Mouse (Mus musculus): Measurements from ENCODE around the gene Ksr1. TPM values are rescaled to one million over a fixed set of nuclear protein-coding genes. Genes with fewer than 3 reads are reported as not detected.

Ksr1 gene
- polyA plus RNA-seq, 1 experiment from 2014 or later, result 6.0 TPM

GRCm38 (mm10) chr11:78978176-78979019 lies 167.8 kb downstream of the Ksr1 start:
- H3K4me3 ChIP-seq (ENCODE audit: low read depth, low read length), result no peak overlapping the region
- H3K9me3 ChIP-seq (ENCODE audit: control insufficient read depth, low read length), result no peaks in the 10 kb centered on the region
- H3K9ac ChIP-seq (ENCODE audit: low read length), result no peak overlapping the region
- DNase-seq (ENCODE audit: low spot score), result no peak
- no peaks in the 10 kb centered on the region for H3K36me3 ChIP-seq (ENCODE audit: control insufficient read depth, insufficient read depth, low read length)
- H3K27ac ChIP-seq (ENCODE audit: low read depth), result no peak overlapping the region
- ATAC-seq (replicated peaks; ENCODE audit: low FRiP score, low TSS enrichment, low read depth), result no peak
- H3K4me1 ChIP-seq (replicated peaks; ENCODE audit: control insufficient read depth, insufficient read depth, low read length), result peaks cover 1% of the 10 kb centered on the region; the same call in 1 of the 2 replicates
- H3K27me3 ChIP-seq (replicated peaks; ENCODE audit: control insufficient read depth, insufficient read depth, low read length), result no peaks in the 10 kb centered on the region
- no peak overlapping the region for H3K4me2 ChIP-seq (ENCODE audit: low read length)
- WGBS, result 84% methylated on average over 12 of the region's 12 CpGs

- 79% methylated on average over 8 of the region's 8 CpGs for WGBS
- H3K27me3 ChIP-seq (replicated peaks; ENCODE audit: control insufficient read depth, insufficient read depth, low read length), result no peaks in the 10 kb centered on the region
- no peaks in the 10 kb centered on the region for H3K36me3 ChIP-seq (ENCODE audit: control insufficient read depth, insufficient read depth, low read length)
- H3K9ac ChIP-seq (ENCODE audit: low read length), result no peak overlapping the region
- no peak overlapping the region for H3K4me3 ChIP-seq (ENCODE audit: low read depth, low read length)
- H3K4me2 ChIP-seq (ENCODE audit: low read length), result no peak overlapping the region
- H3K9me3 ChIP-seq (ENCODE audit: control insufficient read depth, low read length), result no peaks in the 10 kb centered on the region
- H3K4me1 ChIP-seq (replicated peaks; ENCODE audit: control insufficient read depth, insufficient read depth, low read length), result peaks cover 8% of the 10 kb centered on the region; the same call in 1 of the 2 replicates
- no peak overlapping the region for H3K27ac ChIP-seq (ENCODE audit: low read depth)
- ATAC-seq (replicated peaks; ENCODE audit: low FRiP score, low TSS enrichment, low read depth) (no peak), DNase-seq (ENCODE audit: low spot score) (no peak)
Measured at GRCm38 (mm10) chr11:78976731-78977510, 169.3 kb downstream of the Ksr1 start.

DNA sequence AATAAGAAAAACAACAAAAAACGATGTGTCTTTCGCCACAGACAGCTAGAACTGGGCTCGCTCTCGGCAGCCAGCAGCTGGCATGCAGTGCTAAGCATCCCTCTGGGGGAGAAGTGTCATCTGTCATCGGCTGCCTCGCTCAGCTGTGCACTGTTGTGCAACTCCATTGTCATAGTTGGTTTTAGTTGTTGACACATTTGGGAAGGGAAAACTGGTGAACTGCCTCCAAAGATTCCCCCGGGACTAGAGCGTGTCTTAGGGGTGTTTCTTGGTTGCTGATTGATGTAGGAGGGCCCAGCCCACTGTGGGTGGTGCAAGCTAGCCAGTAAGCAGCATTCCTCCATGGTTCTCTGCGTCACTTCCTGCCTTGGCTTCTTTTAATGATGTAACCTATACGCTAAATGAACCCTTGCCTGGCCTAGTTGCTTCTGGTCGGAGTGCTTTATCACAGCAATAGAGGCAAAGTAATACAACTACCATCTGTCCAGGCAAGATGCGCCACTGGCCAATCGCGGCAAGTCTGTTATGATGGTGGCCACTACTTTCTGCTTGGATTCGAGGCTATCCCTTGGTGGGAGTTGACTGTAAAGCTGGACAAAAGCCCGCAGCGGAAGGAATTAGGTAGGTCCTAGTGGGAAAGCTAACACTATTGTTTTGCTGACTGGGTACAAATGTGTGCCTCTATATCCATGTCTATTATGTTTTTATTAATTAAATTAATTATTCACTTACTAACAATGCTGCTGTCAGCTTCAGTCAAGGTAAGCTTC lies 172.6 kb downstream of the Ksr1 start:
- no peaks in the 10 kb centered on the region for H3K27me3 ChIP-seq (replicated peaks; ENCODE audit: control insufficient read depth, insufficient read depth, low read length)
- no peak overlapping the region for H3K4me2 ChIP-seq (ENCODE audit: low read length)

DNA sequence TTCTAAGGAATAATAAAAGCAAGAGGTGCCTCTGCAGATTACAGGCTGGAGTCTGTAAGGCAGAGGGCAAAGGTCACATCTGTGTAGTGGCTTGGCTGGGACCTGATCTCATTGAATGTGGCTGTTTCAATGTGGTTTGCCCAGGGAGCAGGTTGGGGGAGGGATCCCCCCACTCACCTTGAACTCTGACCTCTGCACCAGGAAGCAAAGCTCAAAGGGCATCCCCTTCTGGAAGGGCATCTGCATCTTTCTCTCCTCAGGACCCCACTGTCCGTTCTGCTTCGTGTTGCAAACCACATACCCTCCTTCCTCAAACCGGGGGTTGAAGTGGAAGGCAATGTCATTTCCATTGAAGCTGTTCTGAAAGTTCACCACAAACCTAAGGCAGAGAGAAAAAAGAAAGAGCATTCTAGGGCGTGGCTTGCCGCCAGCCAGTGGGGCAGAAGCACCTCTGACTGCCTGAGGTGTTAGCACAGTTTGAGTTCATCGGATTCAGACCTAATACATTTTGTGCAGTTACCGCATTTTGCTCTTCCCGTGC lies 173.3 kb downstream of the Ksr1 start:
- Histone ChIP-seq H3K9ac (ENCODE audit: low read length) (no peak overlapping the region), H3K4me3 (ENCODE audit: low read depth, low read length) (no peak overlapping the region), H3K27ac (ENCODE audit: low read depth) (peak overlapping the region; percentile 33; the same call in 1 of the 2 replicates), H3K36me3 (ENCODE audit: control insufficient read depth, insufficient read depth, low read length) (no peaks in the 10 kb centered on the region), H3K4me1 (replicated peaks; ENCODE audit: control insufficient read depth, insufficient read depth, low read length) (peaks cover 8% of the 10 kb centered on the region; the same call in 1 of the 2 replicates), H3K9me3 (ENCODE audit: control insufficient read depth, low read length) (no peaks in the 10 kb centered on the region), H3K27me3 (replicated peaks; ENCODE audit: control insufficient read depth, insufficient read depth, low read length) (no peaks in the 10 kb centered on the region), H3K4me2 (ENCODE audit: low read length) (no peak overlapping the region)
- 58% methylated on average over 8 of the region's 8 CpGs for WGBS
- ATAC-seq (replicated peaks; ENCODE audit: low FRiP score, low TSS enrichment, low read depth) (0 out of 2 replicates have a peak, but pooled peaks have one; percentile 32), DNase-seq (ENCODE audit: low spot score) (no peak)

More for the DNA sequence above, 172.6 kb downstream of the Ksr1 start:
- H3K9ac ChIP-seq (ENCODE audit: low read length), result no peak overlapping the region
- H3K36me3 ChIP-seq (ENCODE audit: control insufficient read depth, insufficient read depth, low read length), result no peaks in the 10 kb centered on the region
- no peak overlapping the region for H3K4me3 ChIP-seq (ENCODE audit: low read depth, low read length)
- no peak overlapping the region for H3K27ac ChIP-seq (ENCODE audit: low read depth)
- WGBS, result 71% methylated on average over 17 of the region's 17 CpGs
- ATAC-seq (replicated peaks; ENCODE audit: low FRiP score, low TSS enrichment, low read depth), result no peak
- H3K9me3 ChIP-seq (ENCODE audit: control insufficient read depth, low read length), result no peaks in the 10 kb centered on the region
- peaks cover 8% of the 10 kb centered on the region; the same call in 1 of the 2 replicates for H3K4me1 ChIP-seq (replicated peaks; ENCODE audit: control insufficient read depth, insufficient read depth, low read length)
- DNase-seq (ENCODE audit: low spot score), result no peak

DNA sequence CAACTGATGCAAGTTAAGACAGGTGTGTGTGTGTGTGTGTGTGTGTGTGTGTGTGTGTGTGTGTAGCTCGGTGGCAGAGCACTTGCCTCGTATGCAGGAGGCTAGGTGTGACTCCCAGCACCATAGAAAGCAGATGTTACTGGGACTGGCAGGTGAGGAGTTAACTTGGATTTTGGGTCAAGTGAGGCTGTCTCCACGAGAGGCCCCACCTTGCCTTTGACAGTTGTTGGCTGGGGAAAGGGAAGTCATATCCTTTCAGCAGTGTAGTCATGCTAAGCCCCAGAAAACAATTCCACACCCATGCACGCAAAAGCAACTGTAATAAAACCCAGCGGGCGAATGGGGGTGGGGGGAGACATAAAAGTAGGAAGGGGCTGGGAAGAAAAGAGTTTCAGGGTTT lies 173.9 kb downstream of the Ksr1 start:
- peak overlapping the region; percentile 33; the same call in 1 of the 2 replicates for H3K27ac ChIP-seq (ENCODE audit: low read depth)
- H3K36me3 ChIP-seq (ENCODE audit: control insufficient read depth, insufficient read depth, low read length), result no peaks in the 10 kb centered on the region
- no peaks in the 10 kb centered on the region for H3K9me3 ChIP-seq (ENCODE audit: control insufficient read depth, low read length)
- H3K4me1 ChIP-seq (replicated peaks; ENCODE audit: control insufficient read depth, insufficient read depth, low read length), result peaks cover 8% of the 10 kb centered on the region; the same call in 1 of the 2 replicates
- no peak overlapping the region for H3K4me2 ChIP-seq (ENCODE audit: low read length)
- H3K9ac ChIP-seq (ENCODE audit: low read length), result no peak overlapping the region
- no peaks in the 10 kb centered on the region for H3K27me3 ChIP-seq (replicated peaks; ENCODE audit: control insufficient read depth, insufficient read depth, low read length)
- H3K4me3 ChIP-seq (ENCODE audit: low read depth, low read length), result no peak overlapping the region
- ATAC-seq (replicated peaks; ENCODE audit: low FRiP score, low TSS enrichment, low read depth) (no peak), DNase-seq (ENCODE audit: low spot score) (no peak)
- 31% methylated on average over 6 of the region's 6 CpGs for WGBS

- no peaks in the 10 kb centered on the region for H3K27me3 ChIP-seq (replicated peaks; ENCODE audit: control insufficient read depth, insufficient read depth, low read length)
- H3K4me2 ChIP-seq (ENCODE audit: low read length), result no peak overlapping the region
- 90% methylated on average over 3 of the region's 3 CpGs for WGBS
- H3K4me1 ChIP-seq (replicated peaks; ENCODE audit: control insufficient read depth, insufficient read depth, low read length), result peaks cover 8% of the 10 kb centered on the region; the same call in 1 of the 2 replicates
- no peak overlapping the region for H3K9ac ChIP-seq (ENCODE audit: low read length)
- no peak overlapping the region for H3K4me3 ChIP-seq (ENCODE audit: low read depth, low read length)
- no peak for DNase-seq (ENCODE audit: low spot score)
- no peaks in the 10 kb centered on the region for H3K36me3 ChIP-seq (ENCODE audit: control insufficient read depth, insufficient read depth, low read length)
- H3K27ac ChIP-seq (ENCODE audit: low read depth), result no peak overlapping the region
- ATAC-seq (replicated peaks; ENCODE audit: low FRiP score, low TSS enrichment, low read depth), result no peak
- no peaks in the 10 kb centered on the region for H3K9me3 ChIP-seq (ENCODE audit: control insufficient read depth, low read length)
Measured at GRCm38 (mm10) chr11:78971746-78972145, 174.5 kb downstream of the Ksr1 start.

DNA sequence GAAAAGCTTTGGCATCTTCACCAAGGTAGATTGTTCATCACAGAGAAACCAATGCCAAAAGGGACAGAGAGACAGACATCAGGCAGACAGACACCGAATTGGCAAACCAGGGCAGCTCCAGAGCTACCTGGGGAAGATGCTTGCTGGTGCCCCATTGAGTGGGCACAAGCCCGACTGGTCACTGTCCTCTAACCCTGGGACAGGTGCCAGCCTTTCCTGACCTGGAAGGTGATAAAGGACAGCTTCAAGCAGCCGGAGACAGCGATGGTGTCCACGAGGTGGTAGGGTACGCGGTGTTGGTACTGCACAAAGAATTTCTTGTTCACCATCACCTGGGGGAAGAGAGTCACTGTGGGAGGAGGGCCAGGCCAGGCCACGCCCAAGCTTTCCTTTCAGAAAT lies 175.1 kb downstream of the Ksr1 start:
- Histone ChIP-seq H3K4me1 (replicated peaks; ENCODE audit: control insufficient read depth, insufficient read depth, low read length) (peaks cover 8% of the 10 kb centered on the region; the same call in 1 of the 2 replicates), H3K36me3 (ENCODE audit: control insufficient read depth, insufficient read depth, low read length) (no peaks in the 10 kb centered on the region), H3K27ac (ENCODE audit: low read depth) (no peak overlapping the region), H3K4me3 (ENCODE audit: low read depth, low read length) (no peak overlapping the region), H3K4me2 (ENCODE audit: low read length) (no peak overlapping the region), H3K9me3 (ENCODE audit: control insufficient read depth, low read length) (no peaks in the 10 kb centered on the region), H3K27me3 (replicated peaks; ENCODE audit: control insufficient read depth, insufficient read depth, low read length) (no peaks in the 10 kb centered on the region), H3K9ac (ENCODE audit: low read length) (no peak overlapping the region)
- 85% methylated on average over 8 of the region's 8 CpGs for WGBS
- ATAC-seq (replicated peaks; ENCODE audit: low FRiP score, low TSS enrichment, low read depth), result no peak
- DNase-seq (ENCODE audit: low spot score), result no peak

DNA sequence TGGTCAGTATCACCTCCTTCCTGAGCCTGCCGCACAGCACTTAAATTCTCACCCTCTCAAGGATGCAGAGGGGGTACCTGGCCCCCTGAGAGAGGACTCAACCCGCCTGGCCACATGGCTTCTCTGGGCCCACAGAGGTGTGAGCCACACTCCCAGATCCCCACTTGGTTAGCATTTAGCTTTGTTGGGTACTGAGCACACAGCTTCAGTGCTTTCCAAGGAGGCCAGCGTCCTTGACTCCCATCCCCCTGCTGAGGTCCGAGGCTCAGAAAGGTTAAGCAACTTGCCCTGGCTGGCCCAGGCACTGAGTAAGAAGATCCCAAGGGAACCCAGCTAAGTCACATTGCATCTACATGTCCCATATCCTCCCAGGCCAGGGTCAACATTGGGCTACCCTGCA lies 178.1 kb downstream of the Ksr1 start:
- DNase-seq (ENCODE audit: low spot score) (no peak), ATAC-seq (replicated peaks; ENCODE audit: low FRiP score, low TSS enrichment, low read depth) (no peak)
- WGBS, result 76% methylated on average over 4 of the region's 4 CpGs
- Histone ChIP-seq H3K4me1 (replicated peaks; ENCODE audit: control insufficient read depth, insufficient read depth, low read length) (0 out of 2 replicates have a peak, but pooled peaks cover 4% of the 10 kb centered on the region), H3K9ac (ENCODE audit: low read length) (no peak overlapping the region), H3K27ac (ENCODE audit: low read depth) (no peak overlapping the region), H3K4me2 (ENCODE audit: low read length) (no peak overlapping the region), H3K27me3 (replicated peaks; ENCODE audit: control insufficient read depth, insufficient read depth, low read length) (no peaks in the 10 kb centered on the region), H3K9me3 (ENCODE audit: control insufficient read depth, low read length) (no peaks in the 10 kb centered on the region), H3K36me3 (ENCODE audit: control insufficient read depth, insufficient read depth, low read length) (no peaks in the 10 kb centered on the region), H3K4me3 (ENCODE audit: low read depth, low read length) (no peak overlapping the region)
